Mouse (Mus musculus) limb, embryonic 13.5 days (tissue): ENCODE measurements around the gene Pitpna. TPM values are rescaled to one million over a fixed set of nuclear protein-coding genes. Genes with fewer than 3 reads are reported as not detected.

ENCODE experiments used
- ATAC-seq: fragments of 200-750 bp; cut with Nextera tagmentation; 2 replicates; pipeline ENCODE4 v1.8.0; 2017; ENCODE audit warnings: low read depth, moderate number of reproducible peaks, moderate TSS enrichment; ENCODE audit not compliant: low FRiP score
- H3K27ac ChIP-seq: fragments of 300-500 bp; sonication (generic); 2 replicates; pipeline ENCODE4 v1.5.1; 2015; ENCODE audit warnings: inconsistent platforms, mild to moderate bottlenecking, moderate library complexity
- H3K27me3 ChIP-seq: fragments of 300-500 bp; sonication (generic); 2 replicates; pipeline ENCODE4 v1.6.1; 2015; ENCODE audit warnings: mild to moderate bottlenecking, inconsistent platforms
- H3K36me3 ChIP-seq: fragments of 300-500 bp; sonication (generic); 2 replicates; pipeline ENCODE4 v1.6.1; 2015; ENCODE audit warnings: inconsistent platforms, mild to moderate bottlenecking, moderate library complexity
- H3K4me1 ChIP-seq: fragments of 300-500 bp; sonication (generic); 2 replicates; pipeline ENCODE4 v1.6.1; 2015; ENCODE audit warnings: inconsistent platforms
- H3K4me2 ChIP-seq: fragments of 300-500 bp; sonication (generic); replicated peaks from 2 replicates; pipeline ENCODE4 v1.6.1; 2015; ENCODE audit warnings: inconsistent platforms, mild to moderate bottlenecking, moderate library complexity
- H3K4me3 ChIP-seq: fragments of 300-500 bp; sonication (generic); 2 replicates; pipeline ENCODE4 v1.5.1; 2015; ENCODE audit warnings: moderate library complexity, mild to moderate bottlenecking, inconsistent platforms
- H3K9ac ChIP-seq: fragments of 300-500 bp; sonication (generic); 2 replicates; pipeline ENCODE4 v1.6.1; 2015; ENCODE audit warnings: mild to moderate bottlenecking, inconsistent platforms
- H3K9me3 ChIP-seq: fragments of 300-500 bp; sonication (generic); 2 replicates; pipeline ENCODE4 v1.6.1; 2016; ENCODE audit warnings: inconsistent platforms
- WGBS: fragments of 180-500 bp; shearing (Covaris S2); methylation state at CpG from one replicate; pipeline ENCODE4 v1.1.7; 2015; 5-methylcytosine and 5-hydroxymethylcytosine counted together
- polyA plus RNA-seq: library from polyadenylated mRNA; unstranded; fragments of >200 nt; fragmentation: Nextera tagmentation; extraction: Ambion mirVana; gene quantifications from 2 replicates; pipeline ENCODE4 v1.2.1, GENCODE M21; 2015

Gene Pitpna
- polyA plus RNA-seq, 1 experiment from 2014 or later, result 60.9 TPM

DNA sequence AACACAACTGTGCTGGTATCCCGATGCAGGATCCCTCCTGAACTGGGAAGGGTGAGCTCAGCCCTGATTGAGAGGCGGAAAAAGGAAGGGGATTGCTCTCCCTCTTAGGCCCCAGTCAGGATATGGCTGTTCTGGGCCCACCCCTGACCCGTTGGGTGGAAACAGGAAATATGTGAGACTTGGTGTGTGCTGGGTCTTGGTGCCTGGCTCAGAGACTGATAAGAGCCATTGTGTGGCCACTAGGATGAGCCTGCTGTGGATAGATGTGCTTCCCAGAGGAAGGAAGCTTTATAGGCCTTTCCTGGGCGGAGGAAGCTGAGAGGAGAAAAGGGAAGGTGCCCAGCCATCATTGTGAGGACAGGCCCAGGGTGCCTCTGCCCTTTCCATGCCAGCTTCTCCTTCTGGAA, 61.3 kb downstream of the Pitpna start:
- peaks cover 17% of the 10 kb centered on the region for H3K27me3 ChIP-seq
- H3K36me3 ChIP-seq, result peaks cover 19% of the 10 kb centered on the region
- no peak overlapping the region for H3K4me2 ChIP-seq
- 71% methylated on average over 4 of the region's 4 CpGs for WGBS
- no peaks in the 10 kb centered on the region for H3K9me3 ChIP-seq
- peak overlapping the region; percentile 22; the same call in 1 of the 2 replicates for H3K27ac ChIP-seq
- H3K4me1 ChIP-seq, result peaks cover 31% of the 10 kb centered on the region
- no peak for ATAC-seq
- H3K4me3 ChIP-seq, result no peak overlapping the region
- no peak overlapping the region for H3K9ac ChIP-seq

DNA sequence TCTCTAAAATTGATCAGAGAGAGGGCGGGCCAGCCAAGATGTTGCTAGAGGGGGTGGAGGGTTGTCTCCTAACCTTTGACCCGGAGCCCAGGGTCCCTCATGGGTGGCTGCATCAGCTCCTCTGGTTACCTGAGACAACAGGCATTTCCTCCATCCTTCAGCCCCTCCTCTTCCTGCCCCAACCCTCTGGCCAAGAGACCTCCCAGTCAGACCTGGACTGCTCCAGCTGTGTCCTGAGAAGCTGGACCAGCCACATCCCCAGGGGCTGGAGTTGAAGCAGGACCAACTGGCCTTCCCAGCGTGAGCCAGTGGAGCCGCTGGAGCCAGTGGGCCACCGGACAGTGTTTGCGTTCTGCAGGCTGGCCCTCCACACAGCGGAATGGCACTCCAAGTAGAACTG, 62.4 kb downstream of the Pitpna start, which contains the start of gene Myo1c:
Myo1c (plus strand) TSS at position 194 of the 400 bp plus-strand sequence.
- Histone ChIP-seq H3K4me2 (peak within 1 kb of the TSS; percentile 94), H3K36me3 (peaks cover 14% of the 10 kb centered on the region), H3K27me3 (peaks cover 26% of the 10 kb centered on the region), H3K9ac (peak within 1 kb of the TSS; percentile 81), H3K4me1 (peaks cover 42% of the 10 kb centered on the region), H3K27ac (peak within 1 kb of the TSS; percentile 22; the same call in 1 of the 2 replicates), H3K4me3 (peak within 1 kb of the TSS; percentile 67), H3K9me3 (no peaks in the 10 kb centered on the region)
- 79% methylated on average over 7 of the region's 7 CpGs for WGBS
- ATAC-seq, result no peak

DNA sequence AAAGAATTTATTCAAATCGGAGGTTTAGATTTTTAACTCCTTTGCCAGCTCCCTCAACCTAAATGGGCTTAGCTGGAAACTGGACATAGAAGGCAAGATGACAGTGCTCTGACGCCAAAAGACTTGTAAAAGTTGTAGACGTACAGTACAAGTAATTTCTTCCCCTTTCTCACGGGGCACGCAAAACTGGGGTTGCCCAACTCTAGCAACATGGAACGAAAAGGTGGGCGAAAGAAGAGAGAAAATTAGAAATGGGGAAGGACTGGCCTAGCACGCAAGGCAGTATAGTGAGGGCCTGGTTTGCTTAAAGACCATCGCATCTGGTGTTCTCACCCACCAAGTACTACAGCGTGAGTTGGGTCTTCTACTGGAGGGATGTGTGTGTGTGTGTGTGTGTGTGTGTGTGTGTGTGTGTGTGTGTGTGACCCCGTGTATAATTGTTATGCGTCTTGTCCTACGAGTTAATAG, 63.1 kb downstream of the Pitpna start:
- H3K4me3 ChIP-seq, result peak overlapping the region; percentile 67
- peaks cover 8% of the 10 kb centered on the region for H3K36me3 ChIP-seq
- H3K4me1 ChIP-seq, result peaks cover 46% of the 10 kb centered on the region
- peak overlapping the region; percentile 81 for H3K9ac ChIP-seq
- WGBS, result 43% methylated on average over 13 of the region's 13 CpGs
- H3K27me3 ChIP-seq, result peaks cover 26% of the 10 kb centered on the region
- no peaks in the 10 kb centered on the region for H3K9me3 ChIP-seq
- H3K27ac ChIP-seq, result no peak overlapping the region
- ATAC-seq, result no peak
- H3K4me2 ChIP-seq, result peak overlapping the region; percentile 94

DNA sequence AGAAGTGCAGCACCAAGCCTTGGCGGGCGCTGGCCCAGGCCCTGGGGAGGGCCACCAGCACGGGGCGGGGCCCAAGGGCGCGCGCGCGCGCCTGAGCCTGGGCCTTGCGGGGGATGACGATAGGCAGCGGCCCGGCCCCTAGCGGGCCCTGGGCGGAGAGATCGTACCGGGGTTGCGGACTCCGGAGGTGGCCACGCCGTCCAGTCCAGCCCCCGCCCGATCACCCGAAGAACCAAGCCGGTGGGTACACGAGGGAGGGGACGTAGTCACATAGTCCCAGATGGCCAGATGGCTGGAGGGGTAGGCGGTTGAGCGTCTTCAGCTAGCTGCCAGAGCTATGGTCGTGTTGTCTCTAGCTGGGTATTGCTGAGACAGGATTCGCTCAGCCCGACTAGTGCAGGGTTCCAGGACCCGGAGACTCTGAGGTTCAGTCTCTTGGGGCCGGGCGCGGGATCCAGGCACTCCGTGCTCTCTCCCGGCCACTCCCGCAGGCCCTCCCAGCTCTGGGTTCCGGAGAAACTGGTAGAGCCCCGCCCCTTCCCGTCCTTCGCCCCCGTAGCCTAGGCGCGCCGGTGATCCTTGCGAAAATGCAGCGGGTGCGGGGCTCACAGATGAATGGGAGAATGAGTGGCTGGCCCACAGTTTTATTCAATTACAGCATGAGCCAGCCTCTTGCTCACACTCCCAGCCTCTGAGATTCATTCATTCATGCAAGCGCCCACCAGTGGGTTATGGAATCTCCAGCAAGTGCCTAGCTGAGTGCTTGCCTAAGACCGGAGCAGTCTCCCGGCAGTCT, 63.7 kb downstream of the Pitpna start:
- Histone ChIP-seq H3K9me3 (no peaks in the 10 kb centered on the region), H3K4me1 (peaks cover 51% of the 10 kb centered on the region), H3K9ac (peak overlapping the region; percentile 81), H3K4me3 (peak overlapping the region; percentile 67), H3K27me3 (peaks cover 26% of the 10 kb centered on the region), H3K27ac (0 out of 2 replicates have a peak overlapping the region, but pooled peaks have one; percentile 58), H3K4me2 (peak overlapping the region; percentile 94), H3K36me3 (peaks cover 8% of the 10 kb centered on the region)
- under 1% methylated on average over 52 of the region's 54 CpGs for WGBS
- ATAC-seq, result peak; percentile 28; the same call in 1 of the 2 replicates

- H3K27ac ChIP-seq, result no peak overlapping the region
- ATAC-seq, result no peak
- H3K36me3 ChIP-seq, result peaks cover 10% of the 10 kb centered on the region; the same call in 1 of the 2 replicates
- H3K4me2 ChIP-seq, result peak overlapping the region; percentile 94
- H3K9ac ChIP-seq, result peak overlapping the region; percentile 81
- H3K4me1 ChIP-seq, result peaks cover 56% of the 10 kb centered on the region
- 26% methylated on average over 20 of the region's 20 CpGs for WGBS
- H3K9me3 ChIP-seq, result no peaks in the 10 kb centered on the region
- peaks cover 26% of the 10 kb centered on the region for H3K27me3 ChIP-seq
- peak overlapping the region; percentile 67 for H3K4me3 ChIP-seq
Observed at GRCm38 (mm10) chr11:75652222-75652941, 64.5 kb downstream of the Pitpna start.

DNA sequence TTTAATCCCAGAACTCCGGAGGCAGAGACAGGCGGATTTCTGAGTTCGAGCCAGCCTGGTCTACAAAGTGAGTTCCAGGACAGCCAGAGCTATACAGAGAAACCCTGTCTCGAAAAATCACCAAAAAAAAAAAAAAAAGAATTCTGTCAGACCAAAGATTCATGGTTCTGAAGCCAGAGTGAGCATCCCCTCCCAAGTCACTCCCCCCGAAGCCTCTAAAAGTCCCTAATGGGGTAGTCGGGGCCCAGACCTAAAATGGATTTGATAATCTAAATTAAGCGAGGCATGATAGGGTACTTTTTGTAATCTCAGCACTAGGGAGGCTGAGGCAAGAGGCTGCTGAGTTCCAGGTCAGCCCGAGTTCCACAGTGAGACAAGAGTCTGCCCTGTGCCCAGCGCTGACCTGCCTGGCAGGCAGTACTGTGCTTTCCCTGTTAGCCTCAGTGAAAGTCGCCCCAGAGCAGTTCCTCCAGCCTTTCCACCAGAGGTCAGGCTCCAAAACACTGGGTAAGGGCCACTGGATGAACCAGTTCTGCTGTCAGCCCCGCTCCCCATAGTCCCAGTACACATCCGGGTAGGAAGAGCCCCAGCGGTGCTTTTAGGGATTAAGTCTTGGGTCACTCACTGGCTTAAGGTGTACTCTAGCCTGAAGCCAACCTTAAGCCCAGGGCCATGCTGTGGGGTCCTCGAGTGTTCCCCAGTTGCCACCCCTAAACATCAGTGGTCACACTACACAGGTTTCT, 65.2 kb downstream of the Pitpna start:
- Histone ChIP-seq H3K27me3 (peaks cover 26% of the 10 kb centered on the region), H3K36me3 (peaks cover 10% of the 10 kb centered on the region), H3K4me3 (peak overlapping the region; percentile 73), H3K4me2 (peak overlapping the region; percentile 94), H3K4me1 (peaks cover 56% of the 10 kb centered on the region), H3K9ac (peak overlapping the region; percentile 60; the same call in 1 of the 2 replicates), H3K9me3 (no peaks in the 10 kb centered on the region), H3K27ac (peak overlapping the region; percentile 18; the same call in 1 of the 2 replicates)
- no peak for ATAC-seq
- 26% methylated on average over 14 of the region's 14 CpGs for WGBS

GRCm38 (mm10) chr11:75653781-75654470, 66.0 kb downstream of the Pitpna start:
- Histone ChIP-seq H3K9ac (peak overlapping the region; percentile 60; the same call in 1 of the 2 replicates), H3K36me3 (peaks cover 17% of the 10 kb centered on the region), H3K4me2 (peak overlapping the region; percentile 75), H3K4me3 (peak overlapping the region; percentile 73), H3K4me1 (peaks cover 56% of the 10 kb centered on the region), H3K27ac (peak overlapping the region; percentile 18; the same call in 1 of the 2 replicates), H3K27me3 (peaks cover 26% of the 10 kb centered on the region), H3K9me3 (no peaks in the 10 kb centered on the region)
- peak; percentile 77 for ATAC-seq
- WGBS, result 2% methylated on average over 39 of the region's 45 CpGs

GRCm38 (mm10) chr11:75654471-75655390, 66.8 kb downstream of the Pitpna start:
- Histone ChIP-seq H3K4me3 (peak overlapping the region; percentile 73), H3K4me1 (peaks cover 56% of the 10 kb centered on the region), H3K4me2 (peak overlapping the region; percentile 75), H3K36me3 (peaks cover 23% of the 10 kb centered on the region), H3K27me3 (peaks cover 26% of the 10 kb centered on the region), H3K9ac (peak overlapping the region; percentile 85; the same call in 1 of the 2 replicates), H3K9me3 (no peaks in the 10 kb centered on the region), H3K27ac (peak overlapping the region; percentile 17)
- WGBS, result 44% methylated on average over 25 of the region's 25 CpGs
- no peak for ATAC-seq

DNA sequence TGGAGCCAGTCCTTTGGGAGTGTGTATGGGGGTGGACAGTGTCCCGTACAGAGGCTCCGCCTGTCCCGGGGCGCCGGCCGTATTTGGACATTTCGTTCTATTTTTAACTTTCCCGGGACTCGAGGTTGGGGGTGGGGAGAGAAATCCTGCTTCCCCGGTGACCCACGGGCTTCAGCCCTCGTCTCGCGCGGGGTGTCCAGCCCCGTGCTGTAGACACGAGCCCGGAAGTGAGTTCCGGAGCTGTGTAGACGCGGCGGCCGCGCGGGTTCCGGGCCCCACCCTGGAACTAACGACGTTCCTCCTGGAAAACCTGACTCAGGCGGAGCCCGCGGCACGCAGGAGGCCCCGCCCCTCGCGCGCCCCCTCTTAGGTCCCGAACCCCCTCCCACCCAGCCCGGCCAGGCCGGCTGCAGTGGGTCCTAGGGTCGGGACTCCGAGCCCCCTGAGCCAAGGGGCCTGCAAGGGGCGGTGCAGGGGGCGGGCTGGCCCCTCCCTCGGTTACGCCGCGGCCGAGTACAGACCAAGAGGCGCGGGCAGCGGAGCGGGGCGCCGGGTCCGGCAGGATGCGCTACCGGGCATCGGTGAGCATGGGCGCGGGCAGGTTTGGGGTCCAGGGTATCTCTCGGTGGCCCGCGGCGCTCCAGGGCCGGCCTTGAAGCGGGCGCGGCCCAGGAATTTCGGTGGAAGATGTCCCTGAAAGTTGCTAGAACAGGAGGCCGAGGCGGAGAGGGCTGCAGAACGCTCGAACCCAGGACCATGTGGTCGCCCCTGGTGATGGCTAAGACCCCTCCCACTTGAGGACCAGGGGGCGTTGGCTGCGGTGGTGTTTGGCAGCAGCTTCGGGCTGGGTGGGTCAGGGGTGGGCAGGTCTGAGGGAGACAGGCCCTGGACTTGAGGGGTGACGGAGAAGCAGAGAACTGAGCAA, 68.0 kb downstream of the Pitpna start:
- peak overlapping the region; percentile 73 for H3K4me3 ChIP-seq
- no peaks in the 10 kb centered on the region for H3K9me3 ChIP-seq
- H3K36me3 ChIP-seq, result peaks cover 34% of the 10 kb centered on the region
- peaks cover 26% of the 10 kb centered on the region for H3K27me3 ChIP-seq
- peak overlapping the region; percentile 85 for H3K9ac ChIP-seq
- H3K4me2 ChIP-seq, result peak overlapping the region; percentile 75
- peaks cover 49% of the 10 kb centered on the region for H3K4me1 ChIP-seq
- peak overlapping the region; percentile 17 for H3K27ac ChIP-seq
- peak; percentile 68 for ATAC-seq
- 2% methylated on average over 66 of the region's 78 CpGs for WGBS
